Mouse (Mus musculus) monocyte, adult 2 months (primary cell): Measurements from ENCODE around the gene Plekha5.

ENCODE experiments used
- DNase-seq, 2 experiments: peaks; one replicate each; pipeline ENCODE4 v3.0.0; 2022; ENCODE audit warnings: low spot score in 2 of 2, low read depth in 1 of 2

Gene Plekha5

DNA sequence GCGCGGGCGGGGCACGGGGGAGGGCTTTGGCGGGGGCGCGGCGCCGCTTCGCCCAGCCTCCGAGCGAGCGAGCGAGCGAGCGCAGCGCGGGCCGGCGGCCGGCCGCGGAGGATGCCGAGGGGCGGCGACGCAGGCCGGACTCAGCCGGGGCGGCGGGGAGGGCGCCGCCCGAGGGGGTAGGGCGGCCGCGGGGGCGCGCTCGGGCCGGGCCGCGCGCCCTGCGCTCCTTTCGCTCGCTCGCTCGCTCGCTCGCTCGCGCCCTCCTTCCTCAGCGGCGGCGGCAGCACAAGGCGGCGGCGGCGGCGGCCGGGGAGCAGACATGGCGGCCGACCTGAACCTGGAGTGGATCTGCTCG lies at the start of gene Plekha5:
Plekha5 (plus strand) TSS at position 209 of the 355 bp plus-strand sequence.
- DNase-seq, result no peak

DNA sequence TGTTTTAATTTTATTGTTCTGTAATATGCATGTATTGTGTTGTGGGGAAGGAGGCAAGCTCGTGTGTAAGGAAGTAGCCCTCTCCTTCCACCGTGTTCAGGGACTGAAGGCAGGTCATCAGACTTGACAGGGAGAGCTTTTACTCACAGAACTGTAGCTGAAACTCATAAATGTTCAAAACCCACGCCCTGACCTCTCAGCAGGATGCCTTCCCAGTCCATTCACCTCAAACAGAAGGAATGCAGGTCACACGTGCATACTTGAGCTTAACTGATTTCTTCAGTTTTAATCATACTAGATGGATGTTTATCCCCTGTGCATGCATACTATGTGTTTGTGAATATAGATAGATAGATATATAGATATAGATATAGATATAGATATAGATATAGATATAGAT lies 48.2 kb upstream of the Plekha5 start:
- DNase-seq, result no peak

DNA sequence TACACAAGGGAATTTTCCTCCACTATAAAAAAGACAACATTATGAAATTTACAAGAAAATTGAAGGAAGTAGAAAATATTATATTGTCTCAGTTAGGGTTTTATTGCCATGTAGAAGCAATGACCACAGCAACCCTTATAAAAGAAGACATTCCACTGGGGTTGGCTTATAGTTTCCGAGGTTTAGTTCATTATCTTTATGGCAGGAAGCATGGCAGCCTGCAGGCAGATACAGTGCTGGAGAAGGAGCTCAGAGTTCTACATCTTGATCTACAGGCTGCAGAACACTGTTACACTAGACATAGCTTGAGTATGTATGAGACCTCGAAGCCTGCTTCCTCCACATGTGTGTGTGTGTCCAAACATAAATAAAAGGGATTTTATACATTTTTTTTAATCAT lies 43.3 kb upstream of the Plekha5 start:
- no peak for DNase-seq

GRCm38 (mm10) chr6:140381162-140381561 lies 42.7 kb upstream of the Plekha5 start:
- no peak for DNase-seq

- no peak for DNase-seq
Measured at GRCm38 (mm10) chr6:140383580-140384400, 40.1 kb upstream of the Plekha5 start.

GRCm38 (mm10) chr6:140396687-140397086 lies 27.2 kb upstream of the Plekha5 start:
- DNase-seq, result no peak

GRCm38 (mm10) chr6:140402766-140403310 lies 21.0 kb upstream of the Plekha5 start:
- DNase-seq, result no peak

- DNase-seq, result no peak
Measured at GRCm38 (mm10) chr6:140411996-140412395, 11.9 kb upstream of the Plekha5 start.

- DNase-seq, result no peak
Measured at GRCm38 (mm10) chr6:140423041-140423845, 611 bp upstream of the Plekha5 start.

GRCm38 (mm10) chr6:140424201-140424990 lies 542 bp downstream of the Plekha5 start:
- no peak for DNase-seq

DNA sequence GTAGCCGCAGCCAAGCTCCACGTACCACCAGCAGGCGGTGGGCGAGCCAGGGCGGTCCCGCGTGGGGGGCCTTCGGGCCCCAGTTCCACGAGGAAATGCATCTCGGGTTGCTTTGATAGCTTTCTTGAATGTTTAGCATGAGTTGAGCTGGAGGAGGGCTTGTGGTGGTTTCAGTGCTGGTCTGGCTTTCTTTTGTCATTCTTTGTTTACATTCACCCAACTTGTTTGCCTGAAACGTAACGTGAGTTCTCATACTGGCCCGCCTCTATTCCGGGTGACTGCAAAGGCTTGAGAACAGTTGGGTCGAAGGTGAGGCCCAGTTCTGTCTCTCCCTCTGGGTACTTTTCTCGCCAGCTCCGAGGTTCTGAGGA lies 1.1 kb downstream of the Plekha5 start:
- DNase-seq, result no peak

- DNase-seq, result no peak
Measured at GRCm38 (mm10) chr6:140429236-140429635, 5.4 kb downstream of the Plekha5 start.

- DNase-seq, result no peak
Measured at GRCm38 (mm10) chr6:140432363-140432762, 8.5 kb downstream of the Plekha5 start.

GRCm38 (mm10) chr6:140443374-140443773 lies 19.5 kb downstream of the Plekha5 start:
- no peak for DNase-seq

- DNase-seq, result no peak
Measured at GRCm38 (mm10) chr6:140444147-140444546, 20.3 kb downstream of the Plekha5 start.

DNA sequence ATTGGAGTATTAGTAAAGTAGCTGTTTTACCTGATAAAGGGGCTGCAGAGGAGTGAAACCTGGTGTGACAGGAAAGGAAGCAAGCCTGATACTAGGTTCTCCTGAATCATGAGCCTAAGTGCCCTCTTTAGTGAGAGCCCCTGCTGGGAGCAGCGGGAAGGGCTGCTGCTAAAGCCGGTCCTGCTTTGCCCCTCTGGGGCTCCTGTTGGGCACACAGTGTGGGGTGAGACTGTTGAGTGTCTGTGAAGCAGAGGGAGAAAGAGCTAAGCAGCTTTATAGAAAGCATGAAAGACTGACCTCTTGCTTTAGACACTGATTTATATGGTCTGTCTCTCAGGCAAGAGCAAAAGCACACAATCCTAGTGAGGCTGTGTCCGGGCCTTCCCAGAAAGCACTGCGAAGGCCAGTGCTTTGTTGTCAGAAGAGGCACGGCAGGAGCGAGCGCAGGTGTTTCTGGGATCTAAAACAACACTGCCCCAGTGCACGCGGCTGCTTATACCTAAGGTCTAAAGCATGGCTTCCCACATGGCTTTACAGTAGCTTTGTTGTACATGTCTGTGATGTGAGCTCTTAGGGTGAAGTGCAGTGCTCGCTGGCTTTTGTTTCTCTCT lies 21.1 kb downstream of the Plekha5 start:
- no peak for DNase-seq

DNA sequence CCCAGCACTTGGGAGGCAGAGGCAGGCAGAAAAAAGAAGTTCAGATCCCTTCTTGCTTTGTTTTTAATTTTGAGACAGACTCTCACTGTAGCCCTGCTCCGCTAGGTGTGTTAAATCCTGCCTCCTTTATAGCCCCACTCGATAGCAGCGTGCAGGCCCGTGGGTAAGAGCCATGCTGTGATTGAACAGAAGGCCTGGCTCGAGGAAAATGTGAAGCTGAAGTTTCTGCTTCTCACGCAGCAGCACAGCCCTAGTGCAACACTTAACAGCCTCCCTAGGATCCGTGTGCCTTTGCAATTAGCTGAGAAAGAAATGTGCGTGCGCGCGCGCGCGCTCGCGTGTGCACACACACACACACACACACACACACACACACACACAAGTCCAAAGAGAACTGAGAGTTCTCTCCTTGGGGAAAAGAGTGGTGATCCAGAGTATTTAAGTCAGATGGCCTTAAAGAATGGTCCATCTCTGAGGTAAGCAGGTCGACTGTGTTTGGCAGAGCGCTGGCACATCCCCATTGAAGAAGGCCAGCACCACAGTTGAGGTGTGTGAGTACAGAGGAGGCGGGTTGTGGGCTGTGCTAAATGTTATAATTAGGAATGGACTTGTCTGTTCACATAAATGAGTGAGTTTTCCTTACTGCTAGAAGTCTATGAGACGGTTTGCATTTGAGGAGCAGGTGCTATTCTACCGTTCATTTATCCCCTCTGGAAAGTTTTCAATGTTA lies 24.3 kb downstream of the Plekha5 start:
- no peak for DNase-seq

- DNase-seq, result no peak
Measured at GRCm38 (mm10) chr6:140450693-140451092, 26.8 kb downstream of the Plekha5 start.

DNA sequence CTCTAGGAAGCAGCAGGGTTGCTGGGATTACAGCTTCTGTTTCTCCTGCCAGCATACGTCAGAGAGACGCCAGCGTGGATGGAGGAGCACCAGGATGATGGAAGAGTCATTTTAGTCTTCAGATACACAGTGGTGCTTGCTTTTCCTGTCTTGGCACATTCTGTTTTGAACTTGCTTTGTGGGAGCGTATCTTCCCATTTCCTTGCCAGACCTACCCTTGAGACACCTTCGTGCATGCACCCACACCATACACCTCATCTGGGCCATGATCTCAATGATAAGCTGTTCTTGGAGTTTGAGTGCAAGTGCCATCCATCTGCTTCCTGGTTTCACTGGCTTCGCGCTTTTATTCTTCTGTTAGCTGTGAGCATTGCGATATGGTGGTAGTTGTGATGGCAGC lies 28.9 kb downstream of the Plekha5 start:
- DNase-seq, result no peak

DNA sequence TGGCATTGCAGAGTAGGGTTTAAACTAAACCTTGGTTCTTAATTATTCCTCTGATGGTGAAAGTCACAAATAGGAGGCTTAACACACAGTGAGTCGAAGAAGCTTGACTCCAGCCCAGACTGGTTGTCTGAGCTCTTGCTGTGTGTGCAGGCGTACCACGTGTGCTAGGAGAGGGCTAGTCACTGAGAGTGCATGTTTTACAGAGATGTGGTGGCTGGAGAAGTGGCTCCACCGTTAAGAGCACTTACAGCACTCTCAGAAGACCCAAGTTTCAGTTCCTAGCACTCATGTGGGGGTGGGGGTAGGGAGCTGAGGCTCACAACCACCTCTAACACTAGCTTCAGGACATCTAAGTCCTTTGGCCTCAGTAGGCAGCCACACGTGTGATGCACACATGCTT lies 29.6 kb downstream of the Plekha5 start:
- DNase-seq, result no peak
